Mouse (Mus musculus) forebrain, embryonic 16.5 days (tissue): ENCODE measurements around the gene Ccnd3. TPM values are rescaled to one million over a fixed set of nuclear protein-coding genes. Genes with fewer than 3 reads are reported as not detected.
"Not testable (repeated sequence)": the region's sequence is repeated elsewhere in the genome, so short reads cannot be mapped to it uniquely, and the experiment has no call there.

Source experiments
- ATAC-seq: fragments of 200-750 bp; cut with Nextera tagmentation; 2 replicates; pipeline ENCODE4 v1.8.0; 2017; ENCODE audit warnings: mild to moderate bottlenecking, moderate library complexity
- H3K27ac ChIP-seq: fragments of 300-500 bp; sonication (generic); 2 replicates; pipeline ENCODE4 v1.5.1; 2014; ENCODE audit warnings: low read length, control low read depth
- H3K27me3 ChIP-seq: fragments of 300-500 bp; sonication (generic); replicated peaks from 2 replicates; pipeline ENCODE4 v1.6.1; 2014; ENCODE audit warnings: low read length; ENCODE audit not compliant: control insufficient read depth, insufficient read depth
- H3K36me3 ChIP-seq: fragments of 300-500 bp; sonication (generic); 2 replicates; pipeline ENCODE4 v1.6.1; 2014; ENCODE audit not compliant: control insufficient read depth, insufficient read depth
- H3K4me1 ChIP-seq: fragments of 300-500 bp; sonication (generic); replicated peaks from 2 replicates; pipeline ENCODE4 v1.6.1; 2014; ENCODE audit warnings: low read length; ENCODE audit not compliant: control insufficient read depth, insufficient read depth
- H3K4me2 ChIP-seq: fragments of 300-500 bp; sonication (generic); 2 replicates; pipeline ENCODE4 v1.6.1; 2014; ENCODE audit warnings: mild to moderate bottlenecking, low read length, control low read depth
- H3K4me3 ChIP-seq: fragments of 300-500 bp; sonication (generic); replicated peaks from 2 replicates; pipeline ENCODE4 v1.5.1; 2014; ENCODE audit warnings: mild to moderate bottlenecking, low read length, control low read depth
- H3K9ac ChIP-seq: fragments of 300-500 bp; sonication (generic); replicated peaks from 2 replicates; pipeline ENCODE4 v1.6.1; 2014; ENCODE audit warnings: low read depth, low read length, control low read depth
- H3K9me3 ChIP-seq: fragments of 300-500 bp; sonication (generic); 2 replicates; pipeline ENCODE4 v1.6.1; 2016; ENCODE audit warnings: low read length; ENCODE audit not compliant: control insufficient read depth
- WGBS: fragments of 180-500 bp; shearing (Covaris S2); extraction: QIAGEN DNeasy Blood & Tissue Kit; methylation state at CpG from one replicate; pipeline ENCODE4 v1.1.7; 2014; 5-methylcytosine and 5-hydroxymethylcytosine counted together
- polyA plus RNA-seq: library from polyadenylated mRNA; unstranded; fragments of >200 nt; fragmentation: Nextera tagmentation; extraction: Ambion mirVana; gene quantifications from 2 replicates; pipeline ENCODE4 v1.2.1, GENCODE M21; 2015

Ccnd3 gene
- polyA plus RNA-seq, 1 experiment from 2014 or later, result 58.5 TPM

- 97% methylated on average over 5 of the region's 5 CpGs for WGBS
- not testable (repeated sequence) for H3K9me3 ChIP-seq, H3K4me3 ChIP-seq, H3K4me1 ChIP-seq, ATAC-seq, H3K27me3 ChIP-seq, H3K9ac ChIP-seq, H3K27ac ChIP-seq, H3K4me2 ChIP-seq
- H3K36me3 ChIP-seq, result peaks cover 11% of the 10 kb centered on the region
Measured at GRCm38 (mm10) chr17:47624572-47624971, 119.7 kb downstream of the Ccnd3 start.

- Histone ChIP-seq H3K36me3 (peaks cover 11% of the 10 kb centered on the region), H3K27ac (no peak overlapping the region), H3K4me2 (no peak overlapping the region), H3K4me3 (no peak overlapping the region), H3K27me3 (no peaks in the 10 kb centered on the region), H3K9me3 (no peaks in the 10 kb centered on the region), H3K4me1 (peaks cover 8% of the 10 kb centered on the region), H3K9ac (no peak overlapping the region)
- WGBS, result 97% methylated on average over 2 of the region's 2 CpGs
- no peak for ATAC-seq
Measured at GRCm38 (mm10) chr17:47625088-47625487, 120.2 kb downstream of the Ccnd3 start.

GRCm38 (mm10) chr17:47626031-47626430, 121.2 kb downstream of the Ccnd3 start:
- no peak overlapping the region for H3K27ac ChIP-seq
- H3K36me3 ChIP-seq, result peaks cover 11% of the 10 kb centered on the region
- no peak for ATAC-seq
- no peaks in the 10 kb centered on the region for H3K9me3 ChIP-seq
- WGBS, result 87% methylated on average over 5 of the region's 5 CpGs
- no peak overlapping the region for H3K4me2 ChIP-seq
- no peak overlapping the region for H3K9ac ChIP-seq
- no peak overlapping the region for H3K4me3 ChIP-seq
- peaks cover 14% of the 10 kb centered on the region for H3K4me1 ChIP-seq
- H3K27me3 ChIP-seq, result no peaks in the 10 kb centered on the region

- whole genome bisulfite sequencing, result 84% methylated on average over 2 of the region's 2 CpGs
- Histone ChIP-seq H3K4me3 (no peak overlapping the region), H3K4me2 (no peak overlapping the region), H3K9me3 (no peaks in the 10 kb centered on the region), H3K27ac (no peak overlapping the region), H3K36me3 (peaks cover 11% of the 10 kb centered on the region), H3K9ac (no peak overlapping the region), H3K4me1 (peaks cover 30% of the 10 kb centered on the region), H3K27me3 (no peaks in the 10 kb centered on the region)
- ATAC-seq, result no peak
Measured at GRCm38 (mm10) chr17:47627791-47628190, 122.9 kb downstream of the Ccnd3 start.

GRCm38 (mm10) chr17:47628851-47629676, 124.2 kb downstream of the Ccnd3 start:
- Histone ChIP-seq H3K27ac (peak overlapping the region; percentile 97), H3K9me3 (no peaks in the 10 kb centered on the region), H3K9ac (peak overlapping the region; percentile 90), H3K4me1 (peaks cover 36% of the 10 kb centered on the region), H3K4me2 (peak overlapping the region; percentile 92), H3K4me3 (peak overlapping the region; percentile 87), H3K36me3 (peaks cover 2% of the 10 kb centered on the region; the same call in 1 of the 2 replicates), H3K27me3 (no peaks in the 10 kb centered on the region)
- ATAC-seq, result peak; percentile 94
- under 1% methylated on average over 59 of the region's 63 CpGs for WGBS

- Histone ChIP-seq H3K4me3 (peak overlapping the region; percentile 87), H3K27ac (peak overlapping the region; percentile 97), H3K4me1 (peaks cover 36% of the 10 kb centered on the region), H3K4me2 (peak overlapping the region; percentile 92), H3K36me3 (peaks cover 2% of the 10 kb centered on the region; the same call in 1 of the 2 replicates), H3K9me3 (no peaks in the 10 kb centered on the region), H3K9ac (peak overlapping the region; percentile 90), H3K27me3 (no peaks in the 10 kb centered on the region)
- WGBS, result 1% methylated on average over 61 of the region's 61 CpGs
- peak; percentile 70 for ATAC-seq
Measured at GRCm38 (mm10) chr17:47629717-47630677, 125.1 kb downstream of the Ccnd3 start.

- peaks cover 36% of the 10 kb centered on the region for H3K4me1 ChIP-seq
- H3K4me2 ChIP-seq, result peak within 1 kb of the TSS; percentile 92
- peak within 1 kb of the TSS; percentile 87 for H3K4me3 ChIP-seq
- peak within 1 kb of the TSS; percentile 90 for H3K9ac ChIP-seq
- ATAC-seq, result no peak
- H3K27ac ChIP-seq, result peak within 1 kb of the TSS; percentile 97
- no peaks in the 10 kb centered on the region for H3K9me3 ChIP-seq
- no peaks in the 10 kb centered on the region for H3K27me3 ChIP-seq
- H3K36me3 ChIP-seq, result peaks cover 5% of the 10 kb centered on the region; the same call in 1 of the 2 replicates
- WGBS, result 0% methylated on average over 3 of the region's 3 CpGs
Measured at GRCm38 (mm10) chr17:47630678-47631065, 125.8 kb downstream of the Ccnd3 start, which contains the start of gene Usp49. Usp49 (plus strand) TSS chr17:47630690.

- peaks cover 36% of the 10 kb centered on the region for H3K4me1 ChIP-seq
- H3K4me2 ChIP-seq, result peak overlapping the region; percentile 18
- no peak for ATAC-seq
- no peaks in the 10 kb centered on the region for H3K9me3 ChIP-seq
- H3K36me3 ChIP-seq, result 0 out of 2 replicates have a peak, but pooled peaks cover 3% of the 10 kb centered on the region
- no peaks in the 10 kb centered on the region for H3K27me3 ChIP-seq
- H3K9ac ChIP-seq, result no peak overlapping the region
- 69% methylated on average over 4 of the region's 4 CpGs for WGBS
- no peak overlapping the region for H3K27ac ChIP-seq
- H3K4me3 ChIP-seq, result 0 out of 2 replicates have a peak overlapping the region, but pooled peaks have one; percentile 3
Measured at GRCm38 (mm10) chr17:47632181-47632840, 127.5 kb downstream of the Ccnd3 start.
